Mouse (Mus musculus) heart, embryonic 10.5 days (tissue): ENCODE results near the gene Ace2. TPM values are rescaled to one million over a fixed set of nuclear protein-coding genes. Genes with fewer than 3 reads are reported as not detected.

Source experiments
- DNase-seq: peaks from one replicate; pipeline ENCODE4 v3.0.0-alpha.2; 2017; ENCODE audit warnings: low spot score
- H3K27ac ChIP-seq: fragments of 300-500 bp; sonication (generic); 2 replicates; pipeline ENCODE4 v1.5.1; 2016; ENCODE audit warnings: mild to moderate bottlenecking
- H3K27me3 ChIP-seq: fragments of 300-500 bp; sonication (generic); 2 replicates; pipeline ENCODE4 v1.6.1; 2016; ENCODE audit warnings: mild to moderate bottlenecking; ENCODE audit not compliant: poor library complexity, insufficient read depth, severe bottlenecking
- H3K36me3 ChIP-seq: fragments of 300-500 bp; sonication (generic); 2 replicates; pipeline ENCODE4 v1.6.1; 2016; ENCODE audit warnings: mild to moderate bottlenecking, moderate library complexity
- H3K4me1 ChIP-seq: fragments of 300-500 bp; sonication (generic); 2 replicates; pipeline ENCODE4 v1.6.1; 2016; ENCODE audit warnings: mild to moderate bottlenecking
- H3K4me3 ChIP-seq: fragments of 300-500 bp; sonication (generic); 2 replicates; pipeline ENCODE4 v1.5.1; 2016; ENCODE audit warnings: mild to moderate bottlenecking, moderate library complexity
- H3K9me3 ChIP-seq: fragments of 300-500 bp; sonication (generic); 2 replicates; pipeline ENCODE4 v1.6.1; 2016; ENCODE audit warnings: mild to moderate bottlenecking, moderate library complexity
- WGBS: fragments of 180-500 bp; shearing (Covaris S2); methylation state at CpG from one replicate; pipeline ENCODE4 v1.1.7; 2016; 5-methylcytosine and 5-hydroxymethylcytosine counted together
- polyA plus RNA-seq: library from polyadenylated mRNA; unstranded; fragments of >200 nt; fragmentation: Nextera tagmentation; extraction: Ambion mirVana; gene quantifications from 2 replicates; pipeline ENCODE4 v1.2.1, GENCODE M21; 2016

The Ace2 gene
- 0.06 and 0.11 TPM in 2 replicates for polyA plus RNA-seq

DNA sequence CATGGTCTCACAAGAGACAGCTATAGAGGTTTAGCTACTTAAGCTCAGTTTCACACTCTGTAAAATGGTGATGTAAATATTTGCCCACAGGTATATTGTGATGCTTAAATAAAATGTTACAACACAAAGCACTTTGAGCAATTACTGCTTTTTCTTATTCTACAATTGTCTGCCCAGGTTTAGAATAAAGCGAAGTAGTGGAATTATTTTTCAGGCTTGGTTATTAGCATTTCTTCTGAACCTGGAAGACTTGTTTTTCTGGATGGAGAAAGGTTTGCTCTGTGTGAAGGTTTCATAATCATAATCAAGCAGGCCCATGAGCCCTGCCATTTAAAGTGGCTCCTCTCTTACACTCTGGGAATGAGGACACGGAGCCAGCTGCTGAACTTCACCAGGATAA, at the start of gene Ace2:
Gene Ace2, plus strand, starts transcription at position 301 of the 400 bp plus-strand sequence.
- WGBS, result 89% methylated on average over 2 of the region's 2 CpGs
- DNase-seq, result no peak
- no peaks in the 10 kb centered on the region for H3K36me3 ChIP-seq
- H3K4me1 ChIP-seq, result no peaks in the 10 kb centered on the region
- no peak within 1 kb of the TSS for H3K4me3 ChIP-seq
- H3K27ac ChIP-seq, result no peak within 1 kb of the TSS
- no peaks in the 10 kb centered on the region for H3K27me3 ChIP-seq
- no peaks in the 10 kb centered on the region for H3K9me3 ChIP-seq

- 76% methylated on average over 11 of the region's 11 CpGs for WGBS
Measured at GRCm38 (mm10) chrX:164089916-164090315, 49.2 kb upstream of the Ace2 start.

GRCm38 (mm10) chrX:164092300-164093169, 46.6 kb upstream of the Ace2 start:
- 36% methylated on average over 7 of the region's 7 CpGs for WGBS
- H3K9me3 ChIP-seq, result no peaks in the 10 kb centered on the region
- no peak overlapping the region for H3K4me3 ChIP-seq
- H3K4me1 ChIP-seq, result 0 out of 2 replicates have a peak, but pooled peaks cover 3% of the 10 kb centered on the region
- no peak for DNase-seq
- no peak overlapping the region for H3K27ac ChIP-seq
- H3K27me3 ChIP-seq, result peaks cover 30% of the 10 kb centered on the region; the same call in 1 of the 2 replicates
- no peaks in the 10 kb centered on the region for H3K36me3 ChIP-seq

More at GRCm38 (mm10) chrX:164089916-164090315, 49.2 kb upstream of the Ace2 start:
- Histone ChIP-seq H3K9me3 (no peaks in the 10 kb centered on the region), H3K4me1 (0 out of 2 replicates have a peak, but pooled peaks cover 3% of the 10 kb centered on the region), H3K27ac (no peak overlapping the region), H3K36me3 (no peaks in the 10 kb centered on the region), H3K27me3 (peaks cover 30% of the 10 kb centered on the region; the same call in 1 of the 2 replicates), H3K4me3 (no peak overlapping the region)
- no peak for DNase-seq

- Histone ChIP-seq H3K27me3 (peaks cover 30% of the 10 kb centered on the region; the same call in 1 of the 2 replicates), H3K36me3 (no peaks in the 10 kb centered on the region), H3K9me3 (no peaks in the 10 kb centered on the region), H3K4me3 (no peak overlapping the region), H3K27ac (no peak overlapping the region), H3K4me1 (0 out of 2 replicates have a peak, but pooled peaks cover 3% of the 10 kb centered on the region)
- WGBS, result 76% methylated on average over 5 of the region's 5 CpGs
- DNase-seq, result no peak
Measured at GRCm38 (mm10) chrX:164093435-164093834, 45.7 kb upstream of the Ace2 start.

DNA sequence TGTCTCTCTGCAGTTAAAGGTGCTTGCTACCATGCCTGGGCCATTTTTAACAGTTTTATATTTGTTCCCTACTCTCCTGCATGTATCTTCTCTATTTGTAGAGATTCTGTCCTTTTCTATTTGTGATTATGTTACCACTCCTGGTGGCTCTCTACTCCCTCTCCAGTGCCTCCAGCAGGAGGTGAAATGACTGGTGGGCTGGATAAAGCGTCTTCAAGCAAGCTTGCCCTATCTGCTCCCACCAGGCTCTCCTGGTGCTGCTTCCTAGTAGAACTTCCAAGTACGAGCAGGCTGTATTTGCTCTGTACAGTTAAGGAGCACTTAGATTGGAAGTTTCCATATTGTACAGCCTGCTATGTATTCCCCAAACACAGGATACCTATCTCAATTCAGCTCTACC, 43.3 kb upstream of the Ace2 start:
- Histone ChIP-seq H3K27me3 (peaks cover 14% of the 10 kb centered on the region; the same call in 1 of the 2 replicates), H3K9me3 (no peaks in the 10 kb centered on the region), H3K4me1 (0 out of 2 replicates have a peak, but pooled peaks cover 3% of the 10 kb centered on the region), H3K36me3 (no peaks in the 10 kb centered on the region), H3K27ac (no peak overlapping the region), H3K4me3 (no peak overlapping the region)
- DNase-seq, result no peak
- 75% methylated on average over 2 of the region's 2 CpGs for WGBS

DNA sequence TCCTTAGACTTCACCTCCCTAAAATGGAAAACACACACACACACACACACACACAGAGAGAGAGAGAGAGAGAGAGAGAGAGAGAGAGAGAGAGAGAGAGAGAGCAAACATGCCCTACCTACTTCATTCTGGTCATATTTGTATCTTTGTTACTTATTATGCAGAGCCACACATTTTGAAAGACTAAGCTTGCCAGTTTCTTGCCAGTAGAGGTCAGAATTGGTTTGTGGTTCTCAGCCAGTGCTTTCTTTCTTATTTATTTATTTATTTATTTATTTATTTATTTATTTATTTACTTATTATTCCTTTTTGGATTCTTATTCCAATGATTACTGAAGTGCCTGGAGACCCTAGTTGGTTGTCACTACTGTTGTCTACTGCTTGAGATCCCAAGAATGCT, 37.6 kb upstream of the Ace2 start:
- H3K27ac ChIP-seq, result no peak overlapping the region
- no peak overlapping the region for H3K4me3 ChIP-seq
- peaks cover 10% of the 10 kb centered on the region; the same call in 1 of the 2 replicates for H3K27me3 ChIP-seq
- no peaks in the 10 kb centered on the region for H3K4me1 ChIP-seq
- DNase-seq, result no peak
- no peaks in the 10 kb centered on the region for H3K36me3 ChIP-seq
- no peaks in the 10 kb centered on the region for H3K9me3 ChIP-seq

- H3K36me3 ChIP-seq, result no peaks in the 10 kb centered on the region
Measured at GRCm38 (mm10) chrX:164102198-164102597, 36.9 kb upstream of the Ace2 start.

GRCm38 (mm10) chrX:164102656-164103055, 36.5 kb upstream of the Ace2 start:
- Histone ChIP-seq H3K4me3 (no peak overlapping the region), H3K9me3 (no peaks in the 10 kb centered on the region), H3K36me3 (no peaks in the 10 kb centered on the region), H3K27me3 (peaks cover 10% of the 10 kb centered on the region; the same call in 1 of the 2 replicates), H3K4me1 (no peaks in the 10 kb centered on the region), H3K27ac (no peak overlapping the region)
- no peak for DNase-seq
- WGBS, result 63% methylated on average over 6 of the region's 6 CpGs

More at GRCm38 (mm10) chrX:164102198-164102597, 36.9 kb upstream of the Ace2 start:
- no peak for DNase-seq
- H3K9me3 ChIP-seq, result no peaks in the 10 kb centered on the region
- no peaks in the 10 kb centered on the region for H3K4me1 ChIP-seq
- H3K4me3 ChIP-seq, result no peak overlapping the region
- WGBS, result 78% methylated on average over 7 of the region's 7 CpGs
- H3K27ac ChIP-seq, result no peak overlapping the region
- H3K27me3 ChIP-seq, result peaks cover 10% of the 10 kb centered on the region; the same call in 1 of the 2 replicates

GRCm38 (mm10) chrX:164111146-164111545, 28.0 kb upstream of the Ace2 start:
- no peak overlapping the region for H3K27ac ChIP-seq
- no peak overlapping the region for H3K4me3 ChIP-seq
- WGBS, result 69% methylated on average over 3 of the region's 3 CpGs
- H3K27me3 ChIP-seq, result no peaks in the 10 kb centered on the region; the same call in 1 of the 2 replicates
- H3K36me3 ChIP-seq, result no peaks in the 10 kb centered on the region
- no peak for DNase-seq
- no peaks in the 10 kb centered on the region for H3K9me3 ChIP-seq
- H3K4me1 ChIP-seq, result no peaks in the 10 kb centered on the region

GRCm38 (mm10) chrX:164113744-164114143, 25.4 kb upstream of the Ace2 start:
- Histone ChIP-seq H3K27me3 (no peaks in the 10 kb centered on the region; the same call in 1 of the 2 replicates), H3K36me3 (no peaks in the 10 kb centered on the region), H3K4me3 (no peak overlapping the region), H3K4me1 (no peaks in the 10 kb centered on the region), H3K9me3 (no peaks in the 10 kb centered on the region), H3K27ac (no peak overlapping the region)
- DNase-seq, result no peak
- 78% methylated on average over 6 of the region's 6 CpGs for WGBS

- WGBS, result 89% methylated on average over 3 of the region's 3 CpGs
- no peak for DNase-seq
- Histone ChIP-seq H3K36me3 (no peaks in the 10 kb centered on the region), H3K4me3 (no peak overlapping the region), H3K4me1 (no peaks in the 10 kb centered on the region), H3K27me3 (no peaks in the 10 kb centered on the region), H3K9me3 (no peaks in the 10 kb centered on the region), H3K27ac (no peak overlapping the region)
Measured at GRCm38 (mm10) chrX:164123942-164124341, 15.2 kb upstream of the Ace2 start.

GRCm38 (mm10) chrX:164133531-164133930, 5.6 kb upstream of the Ace2 start:
- Histone ChIP-seq H3K4me1 (no peaks in the 10 kb centered on the region), H3K4me3 (no peak overlapping the region), H3K27me3 (no peaks in the 10 kb centered on the region), H3K9me3 (no peaks in the 10 kb centered on the region), H3K36me3 (no peaks in the 10 kb centered on the region), H3K27ac (no peak overlapping the region)
- no peak for DNase-seq
- WGBS, result 84% methylated on average over 3 of the region's 3 CpGs

DNA sequence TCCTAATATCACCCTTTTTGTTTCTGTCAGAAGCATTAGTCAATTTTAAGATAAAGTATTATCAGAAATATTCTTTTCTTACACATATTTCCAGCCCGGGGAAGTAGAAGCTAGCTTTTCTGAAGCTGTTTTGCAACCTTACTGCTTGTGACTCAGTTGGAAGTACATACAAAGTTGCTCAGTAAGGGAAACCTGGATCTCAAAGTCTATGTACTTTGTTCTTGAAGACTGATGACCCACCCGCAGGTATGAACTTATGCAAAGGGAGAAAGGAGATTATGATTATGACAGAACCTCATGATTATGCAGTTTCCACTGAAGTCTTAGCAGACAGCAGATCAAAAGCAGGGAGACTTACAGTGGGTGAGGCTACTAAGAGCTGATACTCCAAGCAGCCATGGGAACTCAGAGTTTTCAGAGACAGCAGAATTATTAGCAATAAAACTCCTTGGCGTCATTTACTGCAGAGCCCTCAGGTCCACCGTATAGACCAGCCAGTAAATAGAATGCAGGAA, 3.8 kb upstream of the Ace2 start:
- H3K4me3 ChIP-seq, result no peak overlapping the region
- H3K9me3 ChIP-seq, result no peaks in the 10 kb centered on the region
- H3K4me1 ChIP-seq, result no peaks in the 10 kb centered on the region
- no peaks in the 10 kb centered on the region for H3K36me3 ChIP-seq
- no peaks in the 10 kb centered on the region for H3K27me3 ChIP-seq
- DNase-seq, result no peak
- no peak overlapping the region for H3K27ac ChIP-seq
- WGBS, result 89% methylated on average over 4 of the region's 4 CpGs
